Mouse (Mus musculus): ENCODE measurements around the gene Rhoh. TPM values are rescaled to one million over a fixed set of nuclear protein-coding genes. Genes with fewer than 3 reads are reported as not detected.

The Rhoh gene
- total RNA-seq, 2 experiments from 2014 or later = 0.26 to 0.31 TPM

DNA sequence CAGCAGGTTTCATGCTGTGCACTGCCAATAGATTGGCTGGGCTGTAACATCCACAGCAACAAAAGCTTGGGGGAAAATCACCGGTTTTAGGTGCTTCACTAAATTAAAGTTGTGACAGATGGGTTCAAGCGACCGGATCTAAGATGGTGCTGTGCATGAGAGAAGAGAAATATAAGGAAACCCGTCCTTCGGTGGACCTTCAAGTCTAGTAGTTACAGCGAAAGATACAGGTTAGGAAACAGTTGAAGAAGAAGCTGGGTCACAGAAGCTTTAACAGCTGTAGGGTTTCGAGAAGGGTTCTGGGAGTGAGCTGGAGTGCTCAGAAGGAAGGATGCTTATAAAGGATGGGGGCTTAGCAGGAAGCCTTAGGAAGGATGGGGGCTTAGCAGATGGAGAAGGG, 3.5 kb downstream of the Rhoh start:
- no peak for DNase-seq
- intact Hi-C loops (cut with DNase I) = no loop called here
- TF ChIP-seq CTCF (IDR thresholded peaks at IDR 0.05) = no peak
- Histone ChIP-seq H3K4me3 (peak overlapping the region; percentile 53), H3K27ac (no peak overlapping the region)

DNA sequence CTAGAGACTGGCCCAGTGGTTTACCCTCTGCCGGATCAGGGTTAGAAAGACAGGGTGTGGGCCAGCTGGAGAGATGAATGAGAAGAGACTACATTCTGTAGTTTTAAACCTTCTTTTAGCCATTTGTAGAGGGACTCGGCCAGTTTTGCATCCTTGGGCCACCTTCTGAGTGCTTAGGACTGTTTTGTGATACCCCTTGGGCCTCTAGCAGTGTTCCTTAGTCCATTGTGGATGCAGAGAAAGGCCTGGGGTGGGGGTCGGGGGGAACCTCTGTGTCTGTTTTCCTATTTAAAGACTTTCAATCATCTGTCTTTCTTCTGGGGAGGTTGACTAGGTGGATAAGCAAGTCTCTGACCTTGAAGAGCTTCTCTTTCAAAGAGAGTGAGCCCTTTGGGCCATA, 3.9 kb downstream of the Rhoh start:
- intact Hi-C loops (cut with DNase I) = no loop called here
- no peak for DNase-seq
- TF ChIP-seq CTCF (IDR thresholded peaks at IDR 0.05) = no peak
- H3K4me3 ChIP-seq = peak overlapping the region; percentile 29
- no peak overlapping the region for H3K27ac ChIP-seq

DNA sequence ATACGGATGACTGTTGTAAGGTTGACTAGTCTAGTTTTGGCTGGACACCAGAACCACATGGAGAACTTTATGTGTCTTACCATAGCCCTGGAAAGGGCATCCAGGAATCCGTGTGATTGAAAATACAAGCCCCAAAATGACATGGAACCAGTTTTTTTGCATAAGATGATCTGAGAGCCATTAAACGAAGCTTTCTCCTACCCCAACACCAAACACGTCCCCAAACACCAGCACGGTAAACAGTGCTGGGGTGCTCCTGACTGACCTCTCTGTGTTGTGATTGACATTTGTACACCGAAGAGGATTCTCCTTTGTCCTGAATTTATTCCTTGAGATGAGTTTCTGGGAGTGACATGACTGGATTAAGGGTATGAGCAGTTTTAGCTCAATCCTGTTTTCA, 5.6 kb downstream of the Rhoh start:
- TF ChIP-seq CTCF (IDR thresholded peaks at IDR 0.05) = no peak
- intact Hi-C loops (cut with DNase I) = no loop called here

DNA sequence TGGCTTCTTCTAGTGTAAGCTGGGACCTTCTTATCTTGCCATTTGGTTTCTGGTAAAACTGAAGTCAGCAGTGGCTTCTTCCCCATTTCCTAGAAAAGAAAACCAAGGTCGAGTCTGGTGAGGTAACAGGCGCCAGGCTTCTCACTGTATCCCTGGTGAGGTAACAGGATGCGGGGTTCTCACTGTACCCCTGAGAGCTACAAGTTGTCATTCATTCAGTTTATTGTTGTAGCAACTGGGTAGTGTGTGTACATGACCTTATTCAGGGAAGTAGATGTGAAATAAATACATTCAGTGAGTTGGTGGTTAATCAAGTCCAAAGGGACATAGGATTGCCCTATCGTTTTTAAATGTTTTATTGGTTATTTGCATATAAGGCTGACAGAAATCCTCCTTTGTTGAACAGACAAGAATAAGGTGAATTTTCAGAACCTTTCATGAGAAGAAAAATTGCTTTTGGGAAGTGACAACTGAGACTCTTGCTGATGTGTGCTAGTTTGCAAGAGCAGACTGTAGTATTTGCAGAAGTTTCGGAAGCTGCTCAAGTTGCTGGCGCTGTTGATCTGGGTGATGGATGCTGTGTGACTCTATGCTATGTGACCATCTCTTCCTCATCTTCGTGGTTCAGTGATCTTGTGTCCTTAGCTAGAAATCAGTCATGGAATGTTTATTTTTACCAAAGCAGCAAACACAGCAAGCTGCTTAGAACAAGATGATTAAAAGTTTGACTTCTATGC, 6.5 kb downstream of the Rhoh start:
- no peak for TF ChIP-seq CTCF (IDR thresholded peaks at IDR 0.05)
- H3K27ac ChIP-seq = no peak overlapping the region
- no peak overlapping the region for H3K4me3 ChIP-seq
- intact Hi-C loops (cut with DNase I) = no loop called here
- no peak for DNase-seq

More for the DNA sequence above, 5.6 kb downstream of the Rhoh start:
- no peak overlapping the region for H3K27ac ChIP-seq
- H3K4me3 ChIP-seq = no peak overlapping the region
- DNase-seq = no peak

DNA sequence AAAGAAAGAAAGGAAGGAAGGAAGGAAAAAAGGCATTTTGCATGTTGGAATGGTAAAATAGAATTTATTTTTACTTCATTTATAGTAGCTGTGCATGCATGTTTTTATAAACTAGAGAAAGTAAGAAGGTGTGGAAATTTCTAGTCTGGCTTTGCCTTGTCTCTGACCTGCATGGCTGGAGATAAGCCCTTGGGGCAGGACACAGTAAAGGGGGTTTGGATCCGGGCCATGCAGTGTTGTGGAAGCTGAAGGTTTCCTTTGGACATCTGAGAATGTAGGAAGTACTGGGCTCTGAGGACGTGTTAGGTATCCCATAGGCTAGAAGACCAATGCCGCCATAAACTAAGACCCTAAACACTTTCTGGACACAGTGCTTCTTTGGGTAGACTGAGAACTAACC, 7.4 kb downstream of the Rhoh start:
- TF ChIP-seq CTCF (IDR thresholded peaks at IDR 0.05) = no peak
- intact Hi-C loops (cut with DNase I) = no loop called here
- DNase-seq = no peak

DNA sequence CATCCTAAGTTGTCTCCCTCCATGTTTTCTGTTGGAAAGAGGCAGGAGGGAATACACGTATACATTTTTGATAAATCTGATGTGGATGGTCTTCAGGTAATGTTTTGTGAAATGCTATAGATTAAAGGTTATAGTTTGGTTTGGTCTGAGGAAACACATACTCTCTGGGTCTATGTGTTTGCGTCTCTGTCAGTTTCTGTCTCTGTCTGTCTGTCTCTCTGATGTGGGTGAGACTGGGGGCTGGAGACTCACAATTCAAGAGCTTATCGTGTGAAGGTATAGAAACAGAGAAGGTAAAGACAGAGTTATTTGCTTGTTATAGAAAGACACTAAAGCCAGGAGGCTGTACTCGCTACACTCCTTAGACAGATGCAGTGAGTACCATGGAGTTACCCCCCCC, 8.6 kb downstream of the Rhoh start:
- H3K27ac ChIP-seq = no peak overlapping the region
- H3K4me3 ChIP-seq = no peak overlapping the region
- no peak for TF ChIP-seq CTCF (IDR thresholded peaks at IDR 0.05)
- intact Hi-C loops (cut with DNase I) = no loop called here
- DNase-seq = no peak

More for the DNA sequence above, 7.4 kb downstream of the Rhoh start:
- no peak overlapping the region for H3K4me3 ChIP-seq
- H3K27ac ChIP-seq = no peak overlapping the region

DNA sequence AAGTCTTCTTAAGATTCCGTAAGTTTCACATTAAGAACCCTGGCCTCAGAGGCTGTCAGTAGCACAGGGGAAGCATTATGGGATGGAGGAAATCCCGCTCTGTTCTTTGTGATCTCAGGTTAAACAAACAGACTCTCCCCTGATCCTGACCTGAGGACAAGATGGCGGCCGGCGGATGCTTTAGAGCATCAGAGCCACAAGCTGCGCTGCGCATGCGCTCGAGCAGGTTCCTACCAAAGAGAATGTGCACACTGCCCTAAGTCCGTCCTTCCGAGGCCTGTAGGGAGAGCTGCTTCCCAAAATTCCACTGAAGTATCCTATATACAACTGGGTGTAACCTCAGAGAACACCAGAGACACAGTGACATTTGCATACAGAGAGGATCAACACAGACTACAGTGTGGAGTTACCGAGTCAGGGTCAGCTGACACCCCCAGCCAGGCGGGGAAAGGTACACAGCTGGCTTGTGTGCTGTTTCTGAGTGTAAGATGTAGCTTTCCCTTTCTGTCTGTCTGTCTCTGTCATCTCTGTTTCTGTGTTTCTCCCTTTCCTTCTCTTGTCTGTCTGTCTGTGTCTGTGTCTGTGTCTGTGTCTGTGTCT, 10.4 kb downstream of the Rhoh start:
- intact Hi-C loops (cut with DNase I) = no loop called here

DNA sequence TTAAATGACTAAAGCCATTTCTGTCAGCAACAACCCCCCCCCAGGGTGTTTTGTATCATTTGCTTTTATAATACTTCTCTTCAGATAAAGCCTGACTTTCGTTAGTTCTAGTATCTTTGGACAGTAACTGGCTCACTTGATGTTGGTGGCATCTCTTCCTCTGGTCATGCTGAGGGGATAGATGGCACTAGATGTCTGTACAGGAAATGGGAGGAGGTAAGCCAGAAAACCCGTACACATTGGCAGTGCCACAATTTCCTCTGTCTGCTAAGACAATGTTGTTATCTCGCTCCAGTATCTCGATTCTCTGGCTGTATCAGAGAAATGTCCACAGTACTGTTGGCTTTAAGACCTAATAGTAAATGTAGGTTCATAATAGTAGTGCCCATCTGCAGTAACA, 12.2 kb downstream of the Rhoh start:
- intact Hi-C loops (cut with DNase I) = no loop called here
- Histone ChIP-seq H3K4me3 (no peak overlapping the region), H3K27ac (no peak overlapping the region)
- DNase-seq = no peak
- no peak for TF ChIP-seq CTCF (IDR thresholded peaks at IDR 0.05)

More for the DNA sequence above, 10.4 kb downstream of the Rhoh start:
- no peak overlapping the region for H3K27ac ChIP-seq
- TF ChIP-seq CTCF (IDR thresholded peaks at IDR 0.05) = no peak
- no peak overlapping the region for H3K4me3 ChIP-seq
- no peak for DNase-seq

DNA sequence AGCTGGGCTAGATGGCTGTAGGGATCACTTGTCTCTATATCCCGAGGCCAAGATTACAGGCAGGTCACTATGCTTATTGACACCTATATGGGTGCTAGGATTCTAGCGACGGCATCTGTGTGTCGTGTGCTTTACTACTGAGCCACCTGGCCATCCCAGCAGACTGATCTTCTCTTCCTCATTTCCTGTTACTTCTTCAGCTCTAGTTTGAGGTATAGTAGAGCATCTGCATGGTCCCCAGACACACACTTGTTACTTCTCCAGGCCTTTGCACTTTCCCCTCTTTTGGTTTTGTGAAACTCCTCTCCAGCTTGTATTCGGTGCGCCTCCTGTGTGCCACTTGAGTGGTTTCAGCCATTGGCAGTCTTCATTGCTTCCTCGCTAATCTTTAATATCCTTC, 14.3 kb downstream of the Rhoh start:
- intact Hi-C loops (cut with DNase I) = no loop called here
- no peak overlapping the region for H3K4me3 ChIP-seq
- no peak overlapping the region for H3K27ac ChIP-seq
- DNase-seq = no peak
- TF ChIP-seq CTCF (IDR thresholded peaks at IDR 0.05) = no peak

DNA sequence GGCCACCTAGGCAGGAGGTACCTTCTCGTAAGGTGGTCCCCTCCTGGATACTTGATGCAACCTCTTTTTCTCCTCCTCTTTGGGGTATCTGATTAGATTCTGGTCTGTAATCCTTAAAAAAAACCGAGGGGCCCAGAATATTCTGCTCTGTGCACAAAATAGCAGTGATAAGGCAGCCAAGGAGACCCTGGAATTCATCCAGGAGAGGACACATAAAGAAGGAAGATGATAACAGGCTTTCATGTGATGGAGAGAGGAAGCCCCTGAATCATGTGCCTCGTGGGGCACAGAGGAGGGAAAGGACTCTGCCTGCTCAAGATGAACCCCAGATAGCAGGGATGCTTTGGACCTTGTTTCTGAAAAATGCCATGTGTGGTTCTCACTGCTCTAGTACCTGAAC, 17.4 kb downstream of the Rhoh start:
- no peak for DNase-seq
- Histone ChIP-seq H3K27ac (no peak overlapping the region), H3K4me3 (no peak overlapping the region)
- intact Hi-C loops (cut with DNase I) = no loop called here
- TF ChIP-seq CTCF (IDR thresholded peaks at IDR 0.05) = no peak

DNA sequence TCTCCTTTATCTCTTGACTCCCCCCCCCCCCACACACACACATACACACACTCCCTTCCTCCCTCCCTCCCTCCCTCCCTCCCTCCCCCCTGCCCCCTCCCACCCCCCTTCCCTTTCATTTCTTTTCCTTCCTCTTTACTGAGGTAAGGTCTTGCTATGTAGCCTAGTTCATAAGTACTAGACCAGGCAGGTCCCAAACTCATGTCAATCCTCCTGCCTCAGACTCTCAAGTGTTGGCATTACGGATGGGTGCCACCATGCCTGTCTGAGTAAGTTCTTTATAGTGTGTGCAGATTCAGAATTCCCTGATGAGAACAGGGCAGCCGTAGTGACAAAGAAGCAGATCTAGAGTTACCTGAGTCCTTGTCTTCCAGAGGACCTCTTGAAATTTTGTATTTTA, 20.2 kb downstream of the Rhoh start:
- Histone ChIP-seq H3K4me3 (no peak overlapping the region), H3K27ac (no peak overlapping the region)
- intact Hi-C loops (cut with DNase I) = no loop called here
- no peak for DNase-seq
- no peak for TF ChIP-seq CTCF (IDR thresholded peaks at IDR 0.05)

DNA sequence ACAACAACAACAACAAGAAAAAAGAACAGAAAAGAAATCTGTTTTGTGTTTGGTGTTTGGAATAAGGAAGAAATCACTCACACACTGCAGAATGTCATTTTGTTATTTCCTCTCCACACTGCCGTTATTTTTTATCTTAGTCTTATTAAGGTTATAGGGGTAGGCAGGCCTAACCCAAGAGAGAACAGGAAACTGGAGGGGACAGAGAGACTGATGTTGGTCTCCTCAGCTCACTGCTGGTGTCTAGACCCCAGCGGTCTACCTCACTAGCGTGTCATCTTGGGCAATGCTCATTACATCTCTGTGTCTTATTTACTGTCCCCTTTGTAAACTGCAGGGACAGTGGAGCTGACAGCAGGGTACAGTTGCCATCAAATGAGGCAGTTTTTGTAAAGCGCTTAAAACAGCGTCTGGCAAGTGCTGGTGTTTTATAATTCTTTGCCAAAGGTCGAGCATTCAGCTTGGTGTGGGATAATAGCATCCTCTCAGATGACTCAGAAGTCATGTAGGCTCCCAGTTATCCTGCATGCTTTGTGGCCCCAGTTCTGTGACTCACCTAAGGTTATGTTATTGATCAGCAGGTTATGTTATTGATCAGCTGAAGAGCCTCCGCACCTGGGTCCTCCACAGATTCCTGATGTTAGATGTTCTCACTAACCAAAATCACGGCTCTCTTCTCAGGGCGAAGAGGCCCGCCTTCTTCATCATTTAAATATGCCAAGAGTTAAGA, 21.6 kb downstream of the Rhoh start:
- DNase-seq = no peak
- intact Hi-C loops (cut with DNase I) = no loop called here
- TF ChIP-seq CTCF (IDR thresholded peaks at IDR 0.05) = no peak
- Histone ChIP-seq H3K27ac (no peak overlapping the region), H3K4me3 (no peak overlapping the region)

DNA sequence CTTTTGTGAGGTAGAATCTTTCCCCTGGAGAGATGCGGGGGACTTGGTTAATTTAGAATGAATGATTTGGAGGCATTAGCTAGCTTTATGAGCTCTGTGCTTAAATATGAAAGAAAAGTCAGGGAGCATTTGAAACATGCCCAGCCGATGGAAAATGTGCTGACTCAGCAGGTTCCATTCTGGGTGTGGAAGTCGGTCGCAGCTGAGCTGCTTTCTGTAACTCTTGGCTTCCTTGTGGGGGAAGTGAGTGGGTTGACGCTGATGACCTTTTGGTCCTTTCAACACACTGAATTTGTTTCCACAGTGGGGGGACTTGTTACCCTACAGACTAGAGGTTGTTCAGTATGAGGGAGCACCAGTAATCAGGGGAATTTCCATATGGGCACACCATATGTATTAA, 22.3 kb downstream of the Rhoh start:
- H3K4me3 ChIP-seq = no peak overlapping the region
- intact Hi-C loops (cut with DNase I) = no loop called here
- TF ChIP-seq CTCF (IDR thresholded peaks at IDR 0.05) = no peak
- peak; percentile 25 for DNase-seq
- no peak overlapping the region for H3K27ac ChIP-seq
